Mouse (Mus musculus) spleen, adult 2 months (tissue): ENCODE measurements around the gene Xkrx. TPM values are rescaled to one million over a fixed set of nuclear protein-coding genes. Genes with fewer than 3 reads are reported as not detected.
A peak's percentile ranks its signal among the peaks of the same experiment; 100 is the strongest.

Experiments used
- DNase-seq, 2 experiments: peaks; one replicate each; pipeline versions ENCODE4 v3.0.0 to v3.0.0-alpha.2; 2012 to 2021; ENCODE audit warnings: low spot score in 2 of 2, low read depth in 1 of 2
- H3K27ac ChIP-seq: fragments of 200-500 bp; 2 replicates; pipeline ENCODE4 v1.5.1; 2012; ENCODE audit warnings: low read length, inconsistent platforms; ENCODE audit not compliant: insufficient read depth
- H3K27me3 ChIP-seq: fragments of 200-500 bp; 2 replicates; pipeline ENCODE4 v1.6.1; 2012; ENCODE audit warnings: mild to moderate bottlenecking, moderate library complexity, low read length, inconsistent platforms; ENCODE audit not compliant: control insufficient read depth, insufficient read depth
- H3K36me3 ChIP-seq: fragments of 200-500 bp; 2 replicates; pipeline ENCODE4 v1.6.1; 2012; ENCODE audit warnings: mild to moderate bottlenecking, low read length, inconsistent platforms; ENCODE audit not compliant: control insufficient read depth, insufficient read depth
- H3K4me1 ChIP-seq: fragments of 200-500 bp; 2 replicates; pipeline ENCODE4 v1.6.1; 2011; ENCODE audit warnings: inconsistent platforms; ENCODE audit not compliant: control insufficient read depth, insufficient read depth, insufficient read length
- H3K4me3 ChIP-seq: fragments of 200-500 bp; 2 replicates; pipeline ENCODE4 v1.5.1; 2011; ENCODE audit warnings: mild to moderate bottlenecking, inconsistent platforms; ENCODE audit not compliant: insufficient read depth, insufficient read length; ENCODE audit errors: extremely low read depth
- CTCF ChIP-seq: fragments of 200-500 bp; IDR thresholded peaks from 2 replicates; pipeline ENCODE4 v1.5.1; 2011; ENCODE audit warnings: mild to moderate bottlenecking, inconsistent platforms; ENCODE audit not compliant: insufficient read depth, insufficient read length, insufficient replicate concordance; ENCODE audit errors: extremely low read depth
- POLR2A ChIP-seq: fragments of 200-500 bp; IDR thresholded peaks from 2 replicates; pipeline ENCODE4 v1.6.1; 2011; ENCODE audit warnings: low read depth, low read length, inconsistent platforms
- WGBS: fragments of 180-500 bp; shearing (Covaris S2); methylation state at CpG from one replicate; pipeline ENCODE4 v1.1.7; 2018; 5-methylcytosine and 5-hydroxymethylcytosine counted together
- polyA plus RNA-seq: library from polyadenylated mRNA; depleted of rRNA; stranded (reverse); fragments of >200 nt; gene quantifications from 2 replicates; pipeline ENCODE4 v1.2.3, GENCODE M21; 2012

Xkrx gene
- polyA plus RNA-seq, 1 experiment = 8.9 TPM

DNA sequence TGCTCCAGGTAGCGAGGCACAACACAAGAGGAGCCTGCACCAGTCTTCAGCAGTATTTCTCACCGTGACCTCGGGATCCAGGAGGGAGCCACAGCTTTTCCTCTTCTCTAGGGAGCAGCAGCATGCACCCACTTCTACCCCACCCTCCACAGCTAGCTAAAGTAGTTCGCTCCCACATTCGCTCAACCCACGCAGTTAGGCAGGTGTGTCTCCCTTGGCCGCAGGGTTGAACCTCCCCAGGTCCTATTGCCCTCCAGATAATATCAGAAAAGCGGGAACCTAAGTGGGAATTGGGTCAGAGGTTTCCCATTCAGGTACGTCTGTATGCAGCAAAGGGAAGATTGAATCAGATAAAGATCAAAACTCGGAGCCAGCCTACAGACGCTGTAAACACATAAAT is 950 bp upstream of the Xkrx start:
- peaks cover 2% of the 10 kb centered on the region; the same call in 1 of the 2 replicates for H3K4me1 ChIP-seq
- DNase-seq = peak in 1 of 2 experiments; percentile 49
- no peaks in the 10 kb centered on the region for H3K27me3 ChIP-seq
- H3K4me3 ChIP-seq = peak overlapping the region; percentile 80
- H3K27ac ChIP-seq = peak overlapping the region; percentile 92
- WGBS = 37% methylated on average over 11 of the region's 11 CpGs
- no peak for TF ChIP-seq CTCF
- 0 out of 2 replicates have a peak, but pooled peaks have one; percentile 18 for TF ChIP-seq POLR2A
- H3K36me3 ChIP-seq = no peaks in the 10 kb centered on the region

DNA sequence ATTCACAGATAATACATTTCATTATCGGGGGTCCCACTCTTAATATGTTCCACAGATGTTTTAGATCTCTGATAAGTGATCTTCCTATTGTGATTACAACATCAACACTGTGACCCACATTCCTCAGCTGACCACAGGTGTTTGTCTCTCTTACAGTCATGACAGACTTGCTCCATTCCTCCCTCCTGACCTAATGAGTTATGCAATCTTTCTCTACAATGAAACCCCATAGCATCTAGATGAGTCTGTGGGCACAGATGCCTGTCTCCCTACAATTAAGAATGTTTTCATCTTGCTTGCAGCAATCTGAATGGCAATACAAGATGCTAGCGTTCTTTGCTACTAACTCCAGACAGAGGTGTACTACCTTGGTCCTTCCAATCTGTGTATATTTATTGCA is 1.4 kb downstream of the Xkrx start:
- no peaks in the 10 kb centered on the region for H3K27me3 ChIP-seq
- 74% methylated on average over 2 of the region's 2 CpGs for WGBS
- no peak overlapping the region; the same call in 1 of the 2 replicates for H3K27ac ChIP-seq
- DNase-seq = no peak
- peaks cover 4% of the 10 kb centered on the region; the same call in 1 of the 2 replicates for H3K4me1 ChIP-seq
- peak overlapping the region; percentile 37 for H3K4me3 ChIP-seq
- H3K36me3 ChIP-seq = no peaks in the 10 kb centered on the region
- no peak for TF ChIP-seq POLR2A
- TF ChIP-seq CTCF = no peak

- H3K4me1 ChIP-seq = peaks cover 4% of the 10 kb centered on the region; the same call in 1 of the 2 replicates
- no peaks in the 10 kb centered on the region for H3K36me3 ChIP-seq
- WGBS = 36% methylated on average over 7 of the region's 7 CpGs
- peak overlapping the region; percentile 87 for H3K27ac ChIP-seq
- H3K4me3 ChIP-seq = peak overlapping the region; percentile 4; the same call in 1 of the 2 replicates
- DNase-seq = peak in 1 of 2 experiments; percentile 7
- TF ChIP-seq CTCF = no peak
- no peak for TF ChIP-seq POLR2A
- no peaks in the 10 kb centered on the region for H3K27me3 ChIP-seq
Measured at GRCm38 (mm10) chrX:134158151-134158550, 3.7 kb downstream of the Xkrx start.

DNA sequence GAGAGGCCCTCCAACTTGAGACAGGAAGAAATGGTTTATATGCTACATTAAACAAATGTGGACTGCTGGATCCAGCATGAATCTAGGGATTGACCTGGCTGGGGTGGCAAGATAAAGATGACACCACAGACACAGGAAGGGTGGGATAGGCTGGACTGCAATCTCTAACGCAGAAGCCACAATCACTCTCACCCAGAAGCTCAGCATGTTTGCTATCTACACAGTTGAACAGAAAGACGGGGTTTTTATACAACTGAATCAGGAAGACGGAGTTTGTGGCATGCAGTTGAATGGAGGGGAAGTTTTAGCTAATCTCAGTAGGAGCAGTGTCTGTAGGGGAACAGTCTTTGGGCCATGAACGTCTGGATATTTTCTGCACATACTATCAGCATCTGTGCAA is 19.9 kb downstream of the Xkrx start:
- Histone ChIP-seq H3K27me3 (no peaks in the 10 kb centered on the region), H3K4me1 (no peaks in the 10 kb centered on the region), H3K27ac (no peak overlapping the region), H3K4me3 (no peak overlapping the region), H3K36me3 (no peaks in the 10 kb centered on the region)
- DNase-seq = no peak
- TF ChIP-seq POLR2A = no peak
- no peak for TF ChIP-seq CTCF
- 76% methylated on average over 4 of the region's 4 CpGs for whole genome bisulfite sequencing

GRCm38 (mm10) chrX:134141551-134141950 is 20.3 kb downstream of the Xkrx start:
- H3K4me3 ChIP-seq = no peak overlapping the region
- WGBS = 69% methylated on average over 1 of the region's 1 CpGs
- TF ChIP-seq CTCF = no peak
- no peak for TF ChIP-seq POLR2A
- no peaks in the 10 kb centered on the region for H3K27me3 ChIP-seq
- H3K27ac ChIP-seq = no peak overlapping the region
- no peaks in the 10 kb centered on the region for H3K36me3 ChIP-seq
- no peak for DNase-seq
- H3K4me1 ChIP-seq = no peaks in the 10 kb centered on the region

DNA sequence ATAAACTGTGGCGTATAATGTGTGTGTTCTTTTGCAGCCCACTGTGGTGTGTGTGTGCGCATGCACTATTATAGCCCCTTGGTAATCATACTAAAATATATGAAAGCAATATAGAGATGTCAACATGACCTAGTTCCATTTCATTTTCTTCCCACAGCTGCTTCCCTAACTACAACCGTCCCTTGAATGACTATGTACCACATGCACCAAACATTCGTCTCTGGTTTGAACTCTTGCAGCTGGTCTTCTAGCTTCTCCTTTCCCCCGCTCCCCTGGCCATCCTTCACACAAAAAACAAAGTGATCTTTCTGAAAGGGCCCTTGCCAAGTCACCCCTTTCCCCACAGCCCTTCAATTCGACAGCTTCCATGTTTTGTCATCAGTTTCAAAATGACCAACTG is 21.9 kb downstream of the Xkrx start:
- no peak overlapping the region for H3K4me3 ChIP-seq
- WGBS = 64% methylated on average over 6 of the region's 6 CpGs
- H3K4me1 ChIP-seq = no peaks in the 10 kb centered on the region
- DNase-seq = no peak
- TF ChIP-seq CTCF (no peak), POLR2A (no peak)
- no peaks in the 10 kb centered on the region for H3K36me3 ChIP-seq
- no peak overlapping the region for H3K27ac ChIP-seq
- no peaks in the 10 kb centered on the region for H3K27me3 ChIP-seq

- Histone ChIP-seq H3K27ac (no peak overlapping the region), H3K27me3 (no peaks in the 10 kb centered on the region), H3K4me1 (no peaks in the 10 kb centered on the region), H3K36me3 (no peaks in the 10 kb centered on the region), H3K4me3 (no peak overlapping the region)
- no peak for TF ChIP-seq POLR2A
- no peak for TF ChIP-seq CTCF
- DNase-seq = no peak
- 58% methylated on average over 3 of the region's 3 CpGs for WGBS
Measured at GRCm38 (mm10) chrX:134133821-134134220, 28.1 kb downstream of the Xkrx start.
